Mouse (Mus musculus) ES-CJ7 (cell line): ENCODE data around the gene Fhl5.
"Not testable (repeated sequence)": the region's sequence is repeated elsewhere in the genome, so short reads cannot be mapped to it uniquely, and the experiment has no call there.

Source experiments
- DNase-seq: peaks from one replicate; pipeline ENCODE4 v3.0.0; 2011; ENCODE audit warnings: low read depth, low spot score

The Fhl5 gene

GRCm38 (mm10) chr4:25242776-25243175, at the start of gene Fhl5:
Gene Fhl5 (minus strand): TSS chr4:25242876.
- DNase-seq = no peak

GRCm38 (mm10) chr4:25285002-25285401, 42.3 kb upstream of the Fhl5 start:
- DNase-seq = not testable (repeated sequence)

- DNase-seq = peak; percentile 94
Measured at GRCm38 (mm10) chr4:25281671-25282038, 39.0 kb upstream of the Fhl5 start, which contains the start of gene Ufl1. Gene Ufl1 (minus strand): TSS chr4:25281821.

GRCm38 (mm10) chr4:25280938-25281670, 38.4 kb upstream of the Fhl5 start:
- DNase-seq = peak; percentile 57

GRCm38 (mm10) chr4:25272861-25273627, 30.4 kb upstream of the Fhl5 start:
- DNase-seq = no peak

GRCm38 (mm10) chr4:25271926-25272325, 29.2 kb upstream of the Fhl5 start:
- no peak for DNase-seq

GRCm38 (mm10) chr4:25267144-25267543, 24.5 kb upstream of the Fhl5 start:
- no peak for DNase-seq

GRCm38 (mm10) chr4:25257822-25258398, 15.2 kb upstream of the Fhl5 start:
- DNase-seq = no peak

- not testable (repeated sequence) for DNase-seq
Measured at GRCm38 (mm10) chr4:25235663-25236062, 7.0 kb downstream of the Fhl5 start.

GRCm38 (mm10) chr4:25233767-25234166, 8.9 kb downstream of the Fhl5 start:
- DNase-seq = not testable (repeated sequence)

GRCm38 (mm10) chr4:25232546-25232945, 10.1 kb downstream of the Fhl5 start:
- no peak for DNase-seq

GRCm38 (mm10) chr4:25227527-25227926, 15.1 kb downstream of the Fhl5 start:
- DNase-seq = no peak

- DNase-seq = no peak
Measured at GRCm38 (mm10) chr4:25221927-25222326, 20.7 kb downstream of the Fhl5 start.

GRCm38 (mm10) chr4:25213451-25213850, 29.2 kb downstream of the Fhl5 start:
- peak; percentile 2 for DNase-seq

- no peak for DNase-seq
Measured at GRCm38 (mm10) chr4:25206166-25206565, 36.5 kb downstream of the Fhl5 start.

- no peak for DNase-seq
Measured at GRCm38 (mm10) chr4:25197310-25197709, 45.4 kb downstream of the Fhl5 start.

GRCm38 (mm10) chr4:25179617-25180208, 63.0 kb downstream of the Fhl5 start:
- DNase-seq = peak; percentile 27
